Mouse (Mus musculus) testis, postnatal 10 days (tissue): Measurements from ENCODE around the gene Adipor2.

Source experiments
- DNase-seq: peaks from one replicate; pipeline ENCODE4 v3.0.0; 2021; ENCODE audit warnings: low spot score

Adipor2 gene

DNA sequence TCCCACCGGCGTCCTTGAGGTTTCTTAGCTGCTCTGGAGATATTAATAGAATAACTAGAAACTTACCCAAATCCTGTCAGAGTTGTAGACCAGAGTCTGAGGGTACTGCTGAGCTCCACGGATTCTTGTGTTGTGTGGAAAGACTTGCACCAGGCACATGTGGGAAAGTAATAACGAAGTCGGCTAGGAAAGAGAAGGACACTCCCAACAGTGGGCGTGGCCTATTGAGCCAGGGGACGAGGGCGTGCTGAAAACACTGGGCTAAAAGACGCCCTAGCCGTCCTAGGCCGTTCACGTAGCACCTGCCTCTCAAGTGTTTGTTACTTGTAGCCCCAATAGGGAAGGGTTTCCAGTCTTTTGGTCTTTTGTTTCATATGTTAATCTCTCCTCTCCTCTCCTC, at the start of gene Adipor2:
TSS of gene Adipor2 (minus strand) at position 351 of the 400 bp plus-strand sequence.
- DNase-seq, result peak; percentile 84

DNA sequence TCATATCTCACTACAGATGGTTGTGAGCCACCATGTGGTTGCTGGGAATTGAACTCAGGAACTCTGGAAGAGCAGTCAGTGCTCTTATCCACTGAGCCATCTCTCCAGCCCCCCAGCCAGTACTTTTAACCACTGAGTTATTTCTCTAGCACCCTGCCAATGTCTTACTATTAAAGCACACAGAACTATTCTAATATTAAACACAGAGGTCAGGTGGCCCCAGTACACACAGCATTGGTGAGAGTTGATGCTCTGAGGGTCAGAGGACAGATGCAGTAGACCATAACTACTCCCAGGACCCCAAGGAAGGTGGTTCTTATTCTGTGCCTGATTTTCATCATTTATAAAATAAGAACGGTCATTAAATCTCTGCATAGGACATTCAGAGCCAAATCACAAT, 48.7 kb upstream of the Adipor2 start:
- DNase-seq, result no peak

DNA sequence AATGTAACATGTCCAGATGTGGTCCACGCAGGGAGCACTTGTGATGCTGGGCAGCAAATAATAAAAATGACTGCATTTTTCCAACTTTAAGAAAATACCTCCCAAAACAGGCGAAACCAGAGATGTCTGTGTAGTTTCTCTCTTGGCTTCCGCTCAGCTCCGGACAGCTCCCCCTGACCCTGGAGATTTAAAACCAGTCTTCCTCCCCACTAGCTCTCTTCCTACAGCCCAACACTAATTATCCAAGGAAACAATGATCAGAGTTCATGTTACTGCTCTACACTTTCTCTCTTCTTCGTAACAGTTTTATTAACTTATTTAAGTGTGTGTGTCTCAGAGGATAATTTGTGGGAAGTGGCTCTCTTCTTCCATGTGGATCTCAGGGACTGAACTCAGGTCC, 42.9 kb upstream of the Adipor2 start:
- DNase-seq, result no peak

DNA sequence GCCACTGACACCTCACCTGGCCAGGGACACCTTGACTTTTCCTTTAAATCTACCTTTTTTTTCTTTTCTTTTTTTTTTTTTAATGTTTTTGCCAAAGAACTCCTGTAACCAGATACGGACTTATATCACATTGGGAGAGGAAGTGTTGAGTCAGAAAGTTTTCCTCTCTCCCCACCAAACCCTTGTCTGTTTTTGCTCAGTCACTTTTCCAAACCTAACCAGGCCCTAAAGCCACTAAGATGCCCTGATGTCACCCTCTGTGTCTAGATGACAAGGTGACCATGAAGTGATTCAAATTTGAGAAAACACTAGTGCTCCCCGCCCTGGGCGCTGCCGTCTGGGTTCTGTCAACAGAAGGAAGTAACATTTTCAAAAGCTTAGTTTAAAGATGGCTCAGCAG, 41.5 kb upstream of the Adipor2 start:
- DNase-seq, result no peak

DNA sequence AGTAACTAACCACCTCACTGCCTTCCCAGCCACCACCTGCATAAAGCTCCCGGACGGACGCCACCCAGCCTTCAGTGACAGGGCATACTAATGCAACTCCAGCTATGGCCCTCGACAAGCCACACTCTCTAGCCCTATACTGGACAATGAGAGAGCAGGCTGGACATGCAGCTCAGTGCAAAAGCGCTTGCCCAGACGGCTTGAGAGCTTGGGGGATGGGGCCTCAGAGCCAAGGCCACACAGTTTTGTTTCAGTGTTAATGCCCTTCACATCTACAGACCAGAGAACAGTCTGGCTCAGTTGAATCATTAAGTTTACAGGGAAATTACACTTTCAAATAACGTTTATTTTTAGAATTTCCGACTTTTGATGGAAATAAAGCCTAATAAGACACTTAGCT, 40.7 kb upstream of the Adipor2 start:
- no peak for DNase-seq

DNA sequence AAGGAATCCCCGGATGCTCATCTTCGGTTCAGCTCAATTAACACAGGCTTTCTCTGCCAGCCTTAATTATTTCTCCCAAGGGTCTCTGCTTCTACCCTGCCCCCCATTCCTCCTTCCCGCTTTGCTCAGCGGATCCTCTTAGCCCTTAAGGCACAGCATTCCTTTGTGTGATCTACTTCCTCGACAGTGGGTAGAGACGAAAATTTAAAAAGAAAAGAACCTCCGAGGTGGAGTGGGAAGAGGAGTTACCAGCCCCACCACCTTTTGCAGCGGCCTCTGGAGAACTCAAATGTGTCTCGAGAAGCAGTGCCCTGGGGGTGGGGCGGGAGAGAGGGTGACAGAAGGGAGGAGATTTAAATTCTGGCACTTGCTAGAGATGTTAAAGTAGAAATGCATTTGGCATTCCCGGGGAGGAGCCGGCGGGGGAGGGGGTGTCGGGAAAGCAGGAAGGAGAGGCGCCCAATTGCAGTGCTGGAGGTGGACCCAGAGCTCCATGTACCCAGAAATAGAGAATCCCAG, 34.5 kb upstream of the Adipor2 start:
- peak; percentile 84 for DNase-seq

DNA sequence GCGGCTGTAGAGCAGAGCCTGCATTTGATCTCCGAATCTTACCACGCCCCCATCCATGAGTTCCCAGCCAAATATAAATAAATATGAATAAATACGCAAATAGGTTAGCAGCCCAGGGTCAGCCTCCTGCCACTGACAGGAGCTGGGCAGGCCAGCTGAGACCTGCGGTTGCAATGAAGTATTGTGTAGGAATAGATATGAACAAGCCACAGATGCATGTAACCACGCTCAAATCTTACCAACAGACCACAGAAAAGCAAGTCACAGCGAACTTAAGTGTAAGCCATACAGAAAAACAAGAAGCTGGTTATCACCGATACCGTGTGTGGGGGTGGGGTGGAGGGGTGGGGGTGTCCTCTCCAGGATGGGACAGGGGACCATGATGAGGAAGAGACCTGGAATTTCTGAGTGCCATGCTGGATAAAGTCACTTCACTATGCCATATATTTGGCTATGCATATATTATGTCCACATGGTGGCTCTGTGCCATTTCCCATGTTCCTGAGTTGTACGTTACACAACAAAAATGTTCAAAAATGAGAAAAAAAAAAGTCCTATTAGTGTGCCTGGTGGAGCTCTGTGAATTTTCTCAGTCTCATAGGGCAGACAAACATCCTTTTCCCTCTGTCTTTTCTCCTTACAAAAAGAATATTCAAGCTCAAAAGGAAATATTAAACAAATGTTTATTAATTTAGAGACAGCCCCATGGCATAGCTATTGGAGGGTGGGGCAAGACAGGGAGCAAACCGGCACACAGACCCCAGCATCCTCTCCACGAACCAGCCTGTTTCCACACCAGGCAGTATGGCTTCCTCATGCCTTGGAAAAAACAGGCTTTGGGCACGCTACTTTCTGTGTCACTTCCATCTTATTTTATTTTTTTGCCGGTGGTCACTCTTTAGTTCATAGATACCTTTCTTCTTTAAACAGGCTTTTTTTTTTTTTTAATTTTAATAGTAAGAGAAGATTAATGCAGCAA, 33.8 kb upstream of the Adipor2 start:
- no peak for DNase-seq

DNA sequence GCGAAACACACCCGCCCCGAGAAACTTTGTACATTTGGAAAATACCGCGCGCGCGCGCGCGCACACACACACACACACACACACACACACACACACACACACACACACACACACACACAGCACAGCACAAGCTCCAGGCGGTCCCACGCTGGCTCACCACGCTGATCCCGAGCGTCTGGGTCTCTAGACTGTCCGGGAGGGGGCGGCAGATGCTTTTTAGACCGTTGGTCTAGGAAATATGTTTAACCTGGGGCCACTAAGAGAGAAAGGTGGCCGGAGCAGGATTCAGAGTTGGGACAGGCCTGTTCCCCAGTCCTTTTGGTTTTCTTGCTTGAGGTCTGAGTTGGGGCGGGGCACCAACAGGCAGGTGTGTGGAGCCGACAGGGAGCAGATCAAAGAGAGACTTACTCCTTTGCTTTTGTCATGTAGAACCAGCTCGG, 31.6 kb upstream of the Adipor2 start:
- DNase-seq, result peak; percentile 88

DNA sequence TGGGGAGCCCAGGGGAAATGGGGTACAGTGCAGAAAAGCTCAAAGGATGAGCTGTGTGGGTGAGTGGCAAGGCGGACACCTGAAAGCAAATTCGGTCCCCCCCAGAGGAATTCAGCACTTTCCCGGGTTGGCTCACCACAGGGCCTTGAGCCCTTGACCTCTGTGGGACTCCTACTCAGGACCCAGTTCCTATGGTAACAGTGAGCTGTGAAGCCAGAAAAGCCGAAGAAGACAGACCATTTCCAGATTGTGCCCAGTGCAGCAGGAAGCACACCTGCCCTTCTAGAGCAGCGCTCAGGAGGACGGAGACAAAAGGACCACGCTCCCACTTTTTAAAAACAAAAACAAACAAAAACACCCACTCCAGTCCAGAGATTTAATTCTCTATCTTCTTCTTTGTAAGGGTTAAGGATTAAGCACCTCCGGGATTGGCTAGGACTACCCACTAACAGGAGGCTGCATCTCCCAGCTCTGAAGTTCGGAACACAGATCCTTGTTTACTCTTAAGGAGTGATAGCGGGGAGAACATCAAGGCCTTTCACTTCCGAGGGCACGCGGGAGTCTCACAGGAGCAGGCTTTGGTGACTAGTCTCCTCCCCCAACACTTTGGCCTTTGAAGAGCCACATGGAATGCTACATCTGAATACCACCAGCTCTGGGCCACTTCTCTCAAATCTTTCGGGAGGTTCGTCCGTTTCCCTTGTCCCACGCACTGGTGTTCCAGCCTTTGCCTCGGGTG, 31.0 kb upstream of the Adipor2 start:
- peak; percentile 57 for DNase-seq

DNA sequence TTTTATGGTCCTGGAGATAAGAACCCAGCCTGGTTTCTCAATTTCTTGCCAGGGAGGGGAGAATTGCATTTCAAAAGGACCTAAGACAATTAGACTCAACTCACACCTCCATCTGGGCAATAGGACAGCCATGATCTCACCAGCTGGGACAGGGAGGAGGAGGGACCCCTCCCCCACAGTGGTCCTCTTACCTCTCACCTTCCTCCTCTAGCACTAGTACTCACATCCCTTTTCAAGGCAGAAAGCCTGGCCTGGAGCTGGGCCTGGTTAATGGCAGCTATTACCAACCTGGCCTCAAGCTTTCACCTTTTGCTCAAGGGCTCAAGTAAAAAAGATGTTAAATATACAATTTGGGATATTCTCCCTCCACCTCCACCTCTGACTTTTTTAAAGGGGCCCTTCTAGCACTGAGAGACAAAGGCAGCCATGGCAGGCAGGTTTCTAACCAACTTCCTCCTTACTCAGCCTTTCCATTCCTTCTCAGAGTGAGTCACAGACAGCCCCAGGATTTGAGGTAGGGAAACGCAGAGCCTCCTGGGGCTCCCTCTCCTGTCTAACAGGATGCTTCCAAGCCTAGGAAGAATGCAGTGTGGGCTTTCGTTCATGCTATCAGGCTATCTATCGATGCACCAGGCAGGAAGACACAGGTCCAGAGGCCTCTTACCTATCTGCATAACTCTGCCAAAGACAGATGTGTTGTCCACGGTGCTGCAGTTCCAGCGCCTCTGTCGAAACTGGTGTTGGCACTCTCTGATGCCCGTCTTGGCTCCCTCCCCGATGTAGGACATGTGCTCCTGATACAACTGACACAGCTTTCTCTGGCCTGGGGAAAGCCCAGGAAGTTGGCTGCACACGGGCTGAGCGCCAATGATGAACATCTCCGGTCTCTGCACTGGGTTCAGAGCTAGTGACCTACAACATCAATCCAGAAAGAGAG, 28.4 kb upstream of the Adipor2 start:
- no peak for DNase-seq

DNA sequence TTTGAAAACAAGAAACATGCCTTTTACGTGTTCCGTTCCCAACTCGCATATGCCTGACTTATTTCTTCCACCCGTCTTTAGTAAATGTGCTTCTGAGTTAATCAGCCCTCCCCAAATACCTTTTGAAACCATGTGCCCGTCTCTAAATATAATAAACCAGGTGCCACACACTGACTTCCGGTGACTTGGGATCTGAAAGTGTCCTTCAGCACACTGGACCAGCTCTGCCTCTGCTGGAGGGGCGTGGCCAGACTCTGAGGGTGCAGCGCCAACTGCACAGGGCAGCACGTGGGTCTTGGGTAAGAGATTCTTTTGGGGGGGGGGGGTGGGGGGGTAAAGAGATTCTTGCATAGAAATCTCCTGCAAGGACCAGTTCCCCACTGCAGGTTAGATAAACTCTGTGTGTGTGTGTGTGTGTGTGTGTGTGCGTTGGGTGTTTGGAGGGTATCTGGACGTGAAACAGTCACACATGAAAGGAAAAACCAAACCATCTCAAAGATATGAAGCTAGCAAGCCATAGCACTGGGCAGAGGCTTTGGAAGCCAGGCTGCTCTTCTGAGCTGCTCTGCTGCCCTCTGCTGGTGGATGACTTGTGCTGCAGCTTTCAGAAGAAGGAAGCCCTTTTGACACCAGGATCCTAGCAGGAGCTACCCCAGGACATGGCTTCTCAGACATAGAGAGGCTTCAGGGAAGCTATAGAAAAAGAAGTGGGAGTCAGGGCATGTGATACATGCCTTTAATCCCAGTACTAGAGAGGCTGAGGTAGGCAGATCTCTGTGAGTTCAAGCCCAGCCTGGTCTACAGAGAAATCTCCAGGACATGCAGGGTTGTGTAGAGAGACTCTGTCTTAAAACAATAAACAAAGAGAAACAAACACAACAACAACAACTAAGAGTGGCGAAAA, 26.5 kb upstream of the Adipor2 start:
- peak; percentile 87 for DNase-seq

DNA sequence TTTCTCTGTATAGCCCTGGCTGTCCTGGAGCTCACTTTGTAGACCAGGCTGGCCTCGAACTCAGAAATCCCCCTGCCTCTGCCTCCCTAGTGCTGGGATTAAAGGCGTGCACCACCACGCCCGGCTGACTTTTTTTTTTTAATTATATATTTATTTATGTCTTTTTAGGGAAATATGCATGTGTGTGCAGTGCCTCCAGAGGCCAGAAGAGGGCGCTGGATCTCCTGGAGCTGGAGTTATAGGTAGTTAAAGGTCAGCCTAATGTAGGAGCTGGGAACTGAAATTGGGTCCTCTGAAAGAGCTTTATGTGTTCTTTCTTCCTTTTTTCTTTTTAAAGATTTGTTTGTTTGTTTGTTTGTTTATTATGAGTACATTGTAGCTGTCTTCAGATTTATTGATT, 25.2 kb upstream of the Adipor2 start:
- DNase-seq, result peak; percentile 55

DNA sequence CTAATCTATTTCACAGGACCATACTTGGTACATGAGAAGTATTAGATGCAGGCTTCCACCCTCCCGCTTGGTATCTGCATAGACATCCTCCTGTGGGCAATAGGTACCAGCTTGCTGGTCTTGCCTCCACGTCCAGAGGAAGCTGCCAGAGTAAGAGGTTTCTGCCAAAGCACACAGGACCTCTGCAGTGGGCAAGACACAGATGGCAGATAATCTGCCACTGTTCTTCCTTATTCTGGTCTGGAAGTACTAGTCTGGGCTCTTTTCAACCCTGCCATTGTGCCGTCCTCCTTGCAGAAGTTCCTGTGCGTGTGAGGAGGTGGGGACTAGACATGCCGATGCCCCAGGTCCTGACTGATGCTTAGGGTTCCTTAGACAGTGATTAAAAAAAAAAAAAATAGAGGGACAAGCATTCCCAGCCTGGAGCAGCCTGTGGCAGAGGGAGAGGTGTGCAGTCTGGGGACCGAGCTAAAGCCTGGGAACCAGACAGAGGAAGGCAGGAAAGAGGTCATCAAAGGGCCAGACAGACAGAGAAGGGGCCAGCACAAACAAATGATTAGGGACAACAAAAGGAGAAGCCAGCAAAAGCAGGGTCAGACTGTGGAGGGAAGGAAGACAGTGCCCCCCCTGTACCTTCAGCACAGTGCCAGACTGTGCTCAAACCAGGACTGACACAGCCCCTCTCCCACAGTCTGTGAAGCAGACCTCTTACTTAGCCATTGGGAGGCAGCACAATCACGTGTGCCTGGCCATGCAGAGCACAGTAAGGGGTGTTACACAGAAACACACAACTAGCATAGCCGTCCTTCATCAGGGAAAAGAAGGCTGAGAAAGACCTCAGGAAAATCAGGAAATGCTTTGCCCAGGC, 20.6 kb upstream of the Adipor2 start:
- no peak for DNase-seq

DNA sequence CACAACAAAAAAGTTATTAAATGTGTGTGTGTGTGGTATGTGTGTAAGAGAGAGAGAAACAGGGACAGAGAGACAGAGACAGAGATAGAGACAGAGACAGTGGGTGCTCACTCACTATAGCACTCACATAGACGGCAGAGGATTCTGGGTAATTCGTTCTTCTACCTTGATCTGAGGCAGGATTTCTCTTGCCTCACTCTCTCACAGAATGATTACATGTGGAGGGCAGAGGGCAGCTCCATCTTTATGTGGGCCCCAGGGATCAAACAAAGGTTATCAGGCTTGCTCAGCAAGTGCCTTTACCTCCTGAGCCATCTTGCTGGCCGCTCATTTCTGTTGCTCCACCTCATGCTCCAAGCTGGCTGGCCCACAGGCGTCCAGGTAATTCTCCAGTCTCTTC, 16.9 kb upstream of the Adipor2 start:
- DNase-seq, result no peak

DNA sequence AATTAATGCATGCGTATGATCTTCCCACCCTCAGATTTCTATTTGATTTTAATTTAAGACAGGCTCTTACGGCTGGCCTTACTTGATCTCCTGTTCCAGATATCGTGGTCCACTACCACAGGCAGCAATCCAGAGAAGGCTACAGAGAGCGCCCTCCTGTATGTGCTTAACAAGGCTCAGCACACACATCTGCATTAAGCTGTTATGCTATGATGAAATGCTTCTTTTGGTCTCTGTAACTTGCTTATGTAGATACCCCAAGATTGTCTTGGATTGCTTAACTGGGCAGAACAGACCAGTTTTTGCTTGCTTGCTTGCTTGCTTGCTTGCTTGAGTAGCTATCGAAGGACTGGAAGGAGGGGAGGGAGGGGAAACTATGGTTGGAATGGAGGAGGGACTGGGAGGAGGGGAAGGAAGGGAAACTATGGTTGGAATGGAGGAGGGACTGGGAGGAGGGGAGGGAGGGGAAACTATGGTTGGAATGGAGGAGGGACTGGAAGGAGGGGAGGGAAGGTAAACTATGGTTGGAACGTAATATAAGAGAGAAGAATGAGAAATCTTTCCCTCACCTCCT, 14.3 kb upstream of the Adipor2 start:
- DNase-seq, result no peak

DNA sequence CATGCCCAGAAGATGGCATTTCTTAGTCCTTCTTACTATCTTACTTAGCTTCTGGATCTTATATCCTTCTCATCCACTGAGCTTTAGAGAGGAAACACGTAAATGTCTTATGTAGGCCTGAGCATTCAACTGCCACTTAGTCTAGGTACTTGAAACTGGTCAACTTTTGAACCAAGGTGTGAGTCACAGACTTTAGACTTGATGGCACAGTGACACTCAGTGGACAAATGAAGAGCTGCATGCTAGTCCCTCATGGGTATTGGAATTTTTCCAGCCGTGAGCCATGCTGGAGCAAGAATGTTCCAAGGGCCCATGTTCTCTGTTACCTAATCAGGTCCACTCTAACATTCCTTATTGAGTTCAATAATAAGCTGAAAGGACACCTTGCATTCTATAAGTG, 13.0 kb upstream of the Adipor2 start:
- DNase-seq, result peak; percentile 76

DNA sequence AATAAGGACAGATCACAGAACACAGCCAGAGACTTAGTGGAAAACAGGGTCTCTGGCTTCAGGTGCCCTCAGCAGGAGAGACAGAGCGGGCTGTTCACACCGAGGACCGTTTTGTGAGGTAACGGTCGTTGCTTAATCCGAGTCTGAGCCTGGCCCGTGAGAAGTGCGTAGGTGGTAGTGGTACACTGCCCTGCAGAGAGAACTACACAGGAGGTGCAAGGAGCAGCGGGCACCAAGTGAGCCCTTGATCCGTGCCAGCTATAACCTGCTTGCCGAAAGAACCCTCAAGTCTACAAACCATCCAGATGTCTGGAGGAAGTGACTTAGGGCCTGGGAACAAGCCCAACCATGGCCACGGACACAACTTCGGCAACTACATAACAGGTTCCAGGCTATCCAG, 11.8 kb upstream of the Adipor2 start:
- no peak for DNase-seq

DNA sequence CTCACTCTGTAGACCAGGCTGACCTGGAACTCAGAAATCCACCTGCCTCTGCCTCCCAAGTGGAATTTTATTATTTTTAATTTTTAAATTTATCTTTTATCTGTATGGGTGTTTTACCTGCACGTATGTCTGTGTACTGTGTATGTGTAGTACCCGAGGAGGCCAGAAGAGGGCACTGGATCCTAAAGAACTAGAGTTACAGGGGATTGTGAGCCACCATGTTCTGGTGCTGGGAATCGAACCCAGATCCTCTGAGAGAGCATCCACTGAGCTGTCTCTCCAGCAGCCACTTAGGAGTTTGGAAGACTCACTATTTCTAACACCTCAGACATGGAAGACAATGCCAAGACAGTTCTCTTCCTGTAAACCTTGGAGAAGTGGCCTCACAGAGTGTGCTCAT, 11.1 kb upstream of the Adipor2 start:
- DNase-seq, result peak; percentile 63

DNA sequence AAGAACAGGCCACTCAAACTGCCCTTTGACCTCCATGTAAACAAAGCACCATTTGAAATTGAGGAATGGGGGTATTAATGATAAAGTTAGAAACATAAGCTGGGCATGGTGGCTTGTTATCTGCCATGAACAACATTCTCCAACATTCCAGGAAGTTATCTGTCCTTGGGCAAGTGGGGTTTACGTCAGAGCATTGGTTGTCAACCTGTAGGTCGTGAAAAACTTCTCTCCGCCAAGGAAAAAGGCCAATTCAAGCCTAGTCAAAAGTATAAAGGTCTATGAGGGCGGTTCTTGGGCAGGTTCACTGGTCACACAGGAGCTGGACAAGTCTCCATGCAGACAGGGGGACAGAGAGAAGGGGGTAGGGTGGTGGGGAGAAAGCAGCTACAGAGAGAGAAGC, 3.5 kb upstream of the Adipor2 start:
- DNase-seq, result no peak
